Mouse (Mus musculus): ENCODE measurements around the gene Prl3a1. TPM values are rescaled to one million over a fixed set of nuclear protein-coding genes. Genes with fewer than 3 reads are reported as not detected.

The Prl3a1 gene
- not detected for total RNA-seq (2023)

GRCm38 (mm10) chr13:27259136-27259535, at the start of gene Prl3a1:
Gene Prl3a1, plus strand, starts transcription at chr13:27259436.

GRCm38 (mm10) chr13:27241547-27241946, 17.7 kb upstream of the Prl3a1 start, which contains the start of gene Prl3b1:
Gene Prl3b1, plus strand, starts transcription at chr13:27241847.

GRCm38 (mm10) chr13:27312334-27313225, 53.3 kb downstream of the Prl3a1 start, which contains the start of gene Prl6a1:
Gene Prl6a1, plus strand, starts transcription at chr13:27312627.

Other genes with a start within 250 kb of the Prl3a1 start
- gene Prl, start 201.9 kb upstream of the Prl3a1 start, total RNA-seq (2023): not detected
- not detected for gene Prl3d1, start 165.2 kb upstream of the Prl3a1 start, total RNA-seq (2023)
- not detected for gene Prl3d2, start 137.7 kb upstream of the Prl3a1 start, total RNA-seq (2023)
- gene Prl3d3, start 102.6 kb upstream of the Prl3a1 start, total RNA-seq (2023): not detected
- not detected for gene Prl3c1, start 62.8 kb upstream of the Prl3a1 start, total RNA-seq (2023)
- gene Prl3b1, start 17.6 kb upstream of the Prl3a1 start, total RNA-seq (2023): not detected
- not detected for gene Prl6a1, start 53.2 kb downstream of the Prl3a1 start, total RNA-seq (2023)
- not detected for gene Prl8a2, start 86.2 kb downstream of the Prl3a1 start, total RNA-seq (2023)
- gene Prl2b1, start 131.4 kb downstream of the Prl3a1 start, total RNA-seq (2023): not detected
- gene Prl8a6, start 179.3 kb downstream of the Prl3a1 start, total RNA-seq (2023): not detected

Measured in B cell, adult 67 days (primary cell).